Mouse (Mus musculus): Measurements from ENCODE around the gene Fam131c. TPM values are rescaled to one million over a fixed set of nuclear protein-coding genes. Genes with fewer than 3 reads are reported as not detected.

Gene Fam131c
- polyA plus RNA-seq, 1 experiment from 2014 or later, result 0.65 TPM

DNA sequence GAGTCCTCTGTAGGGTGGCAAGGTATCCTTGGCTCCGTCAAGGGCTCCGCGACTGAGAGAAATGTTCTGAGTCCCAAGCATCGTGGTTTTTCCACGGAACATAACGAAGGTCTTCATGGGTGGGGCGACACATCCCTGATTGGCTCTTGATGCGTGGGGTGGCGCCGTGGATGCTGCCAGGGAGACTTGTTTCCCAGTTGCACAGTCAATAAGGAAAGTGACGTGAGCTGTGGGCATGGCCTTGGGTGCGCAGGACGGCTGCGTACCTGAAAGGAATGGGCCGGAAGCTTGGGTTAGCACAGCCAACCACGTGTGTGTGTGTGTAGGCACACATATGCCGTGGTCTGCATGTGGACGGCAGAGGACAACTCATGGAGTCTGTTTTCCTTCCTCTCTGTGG, 65.2 kb downstream of the Fam131c start:
- H3K9me3 ChIP-seq, result no peaks in the 10 kb centered on the region
- no peaks in the 10 kb centered on the region for H3K4me1 ChIP-seq (replicated peaks)
- H3K27ac ChIP-seq, result no peak overlapping the region
- H3K27me3 ChIP-seq (ENCODE audit: insufficient read depth, poor library complexity, severe bottlenecking), result peaks cover 7% of the 10 kb centered on the region; the same call in 1 of the 2 replicates
- DNase-seq (ENCODE audit: low spot score), result no peak
- no peak overlapping the region for H3K4me3 ChIP-seq
- WGBS, result 85% methylated on average over 18 of the region's 18 CpGs
- no peaks in the 10 kb centered on the region for H3K36me3 ChIP-seq

Other genes with a start within 250 kb of the Fam131c start
- 36.5 and 44.1 TPM in 2 replicates for gene Szrd1, start 228.4 kb upstream of the Fam131c start, polyA plus RNA-seq (2016; fragmentation: Nextera tagmentation; extraction: Ambion mirVana)
- gene Fbxo42, start 220.3 kb upstream of the Fam131c start, polyA plus RNA-seq (2016; fragmentation: Nextera tagmentation; extraction: Ambion mirVana), result 23.2 and 24.5 TPM in 2 replicates
- 5.3 and 6.5 TPM in 2 replicates for gene Rsg1, start 154.3 kb upstream of the Fam131c start, polyA plus RNA-seq (2016; fragmentation: Nextera tagmentation; extraction: Ambion mirVana)
- 1.7 and 4.3 TPM in 2 replicates for gene Arhgef19, start 128.7 kb upstream of the Fam131c start, polyA plus RNA-seq (2016; fragmentation: Nextera tagmentation; extraction: Ambion mirVana)
- 3.3 and 4.4 TPM in 2 replicates for gene Epha2, start 67.0 kb upstream of the Fam131c start, polyA plus RNA-seq (2016; fragmentation: Nextera tagmentation; extraction: Ambion mirVana)
- gene Clcnka, start 30.5 kb downstream of the Fam131c start, polyA plus RNA-seq (2016; fragmentation: Nextera tagmentation; extraction: Ambion mirVana), result 0.31 and 0.33 TPM in 2 replicates
- 0.11 TPM in 1 of 2 replicates, not detected in the other for gene Clcnkb, start 47.8 kb downstream of the Fam131c start, polyA plus RNA-seq (2016; fragmentation: Nextera tagmentation; extraction: Ambion mirVana)
- gene Hspb7, start 52.6 kb downstream of the Fam131c start, polyA plus RNA-seq (2016; fragmentation: Nextera tagmentation; extraction: Ambion mirVana), result not detected in 2 replicates
- not detected in 2 replicates for gene Srarp, start 67.9 kb downstream of the Fam131c start, polyA plus RNA-seq (2016; fragmentation: Nextera tagmentation; extraction: Ambion mirVana)
- 52.6 and 60.8 TPM in 2 replicates for gene Zbtb17, start 76.4 kb downstream of the Fam131c start, polyA plus RNA-seq (2016; fragmentation: Nextera tagmentation; extraction: Ambion mirVana)
- gene Spen, start 170.4 kb downstream of the Fam131c start, polyA plus RNA-seq (2016; fragmentation: Nextera tagmentation; extraction: Ambion mirVana), result 12.8 and 14.2 TPM in 2 replicates
- gene Fblim1, start 237.9 kb downstream of the Fam131c start, polyA plus RNA-seq (2016; fragmentation: Nextera tagmentation; extraction: Ambion mirVana), result 33.7 and 34.4 TPM in 2 replicates

All from hindbrain, embryonic 10.5 days (tissue).